Comparison of ENCODE assay signal across 8 mouse cellular contexts in genomic region chr1:121527600-121528398, GRCm38 (mm10). TPM values are rescaled to one million over a fixed set of nuclear protein-coding genes. Genes with fewer than 3 reads are reported as not detected.
DNase-seq lines count a peak whose midpoint lies in the region; ATAC-seq and TF ChIP-seq lines count a peak whose summit lies in the region.
"Had no signal": no experiment of that assay in that cellular context is flagged by ENCODE, and none has a peak within 500 bp of the region (broad histone marks: within the 10 kb centered on the region; RNA-seq: fewer than 3 reads in every experiment).

No protein-coding gene starts in this region.

- 7% methylated on average over 55 of the region's 55 CpGs for WGBS in lung, embryonic 16.5 days
- WGBS in neural tube, embryonic 13.5 days, result 17% methylated on average over 55 of the region's 55 CpGs

- no peak for TF ChIP-seq POLR2A in embryonic fibroblast, embryonic 13.5 days (IDR thresholded peaks at IDR 0.05; ENCODE audit: low read depth, low read length)

- no peak for TF ChIP-seq CTCF in embryonic fibroblast, embryonic 13.5 days (IDR thresholded peaks at IDR 0.05; ENCODE audit: borderline replicate concordance, insufficient read depth, low read length)

- H3K27me3 ChIP-seq in lung, embryonic 16.5 days (ENCODE audit: control insufficient read depth, insufficient read depth, low read depth, low read length), result peaks cover 14% of the 10 kb centered on the region
- H3K27me3 ChIP-seq in neural tube, embryonic 13.5 days, result peaks cover 38% of the 10 kb centered on the region

- H3K9ac ChIP-seq in lung, embryonic 16.5 days (ENCODE audit: low read length), result no peak overlapping the region
- 0 out of 2 replicates have a peak overlapping the region, but pooled peaks have one; percentile 34 for H3K9ac ChIP-seq in neural tube, embryonic 13.5 days

- peak overlapping the region; percentile 53 for H3K4me2 ChIP-seq in lung, embryonic 16.5 days (ENCODE audit: low read depth, low read length)
- peak overlapping the region; percentile 57 for H3K4me2 ChIP-seq in neural tube, embryonic 13.5 days

- H3K27ac ChIP-seq in lung, embryonic 16.5 days (ENCODE audit: low read length), result no peak overlapping the region
- H3K27ac ChIP-seq in embryonic fibroblast, embryonic 13.5 days (ENCODE audit: insufficient read depth, low read length), result no peak overlapping the region
- H3K27ac ChIP-seq in neural tube, embryonic 13.5 days (replicated peaks), result no peak overlapping the region

- H3K4me3 ChIP-seq in lung, embryonic 16.5 days (ENCODE audit: low read length), result peak overlapping the region; percentile 28
- H3K4me3 ChIP-seq in embryonic fibroblast, embryonic 13.5 days (ENCODE audit: insufficient read depth, low read length), result peak overlapping the region; percentile 28
- H3K4me3 ChIP-seq in neural tube, embryonic 13.5 days, result peak overlapping the region; percentile 30
- H3K4me3 ChIP-seq: myocyte had no signal

- H3K9me3 ChIP-seq in lung, embryonic 16.5 days (ENCODE audit: control insufficient read depth, low read length), result no peaks in the 10 kb centered on the region
- H3K9me3 ChIP-seq in neural tube, embryonic 13.5 days, result no peaks in the 10 kb centered on the region

- no peaks in the 10 kb centered on the region for H3K36me3 ChIP-seq in lung, embryonic 16.5 days (ENCODE audit: control insufficient read depth, insufficient read depth, low read length)
- no peaks in the 10 kb centered on the region for H3K36me3 ChIP-seq in neural tube, embryonic 13.5 days

- intact Hi-C loops in left cerebral cortex, postnatal 36 days (cut with DNase I), result no loop called here

- no peak for DNase-seq in lung, postnatal 10 days
- peak; percentile 17 to 31 for DNase-seq in left cerebral cortex, postnatal 36 days (ENCODE audit: low spot score in 2 of 2)
- DNase-seq in cerebellum, adult 18-20 months, result no peak
- DNase-seq in lung, postnatal 25 days (ENCODE audit: low spot score), result no peak

- peaks cover 8% of the 10 kb centered on the region for H3K4me1 ChIP-seq in lung, embryonic 16.5 days (replicated peaks; ENCODE audit: control insufficient read depth, insufficient read depth, low read length)
- peaks cover 7% of the 10 kb centered on the region; the same call in 1 of the 2 replicates for H3K4me1 ChIP-seq in embryonic fibroblast, embryonic 13.5 days (ENCODE audit: control insufficient read depth, insufficient read depth, low read length)
- peaks cover 16% of the 10 kb centered on the region for H3K4me1 ChIP-seq in neural tube, embryonic 13.5 days (replicated peaks)

- peak; percentile 34; the same call in 1 of the 2 replicates for ATAC-seq in lung, embryonic 16.5 days (ENCODE audit: low read depth)
- peak; percentile 45 for ATAC-seq in neural tube, embryonic 13.5 days (ENCODE audit: low read depth)

RNA-seq across cellular contexts. Expression of gene Htr5b, which starts 0.5 kb away (rescaled TPM):
- polyA plus RNA-seq in lung, embryonic 16.5 days (2015; fragmentation: Nextera tagmentation; extraction: Ambion mirVana), result not detected in 2 replicates
- polyA plus RNA-seq in embryonic fibroblast, embryonic 13.5 days (2011; ENCODE audit: insufficient read length, low read depth, missing spikeins), result not detected in 2 replicates
- 1 to 10 TPM; 1.4 to 2.9 TPM for total RNA-seq in left cerebral cortex, postnatal 36 days (2021)
- polyA plus RNA-seq in neural tube, embryonic 13.5 days (2015; fragmentation: Nextera tagmentation; extraction: Ambion mirVana), result 0.13 and 0.50 TPM in 2 replicates
- polyA plus RNA-seq: myocyte had no signal

RNA-seq across cellular contexts. Expression of gene Ddx18, which starts 40.0 kb away (rescaled TPM):
- 44.9 and 52.5 TPM in 2 replicates for polyA plus RNA-seq in lung, embryonic 16.5 days (2015; fragmentation: Nextera tagmentation; extraction: Ambion mirVana)
- 57.0 and 69.4 TPM in 2 replicates for polyA plus RNA-seq in embryonic fibroblast, embryonic 13.5 days (2011; ENCODE audit: insufficient read length, low read depth, missing spikeins)
- total RNA-seq in left cerebral cortex, postnatal 36 days (2021), result 10 to 100 TPM; 24.0 to 27.5 TPM
- polyA plus RNA-seq in neural tube, embryonic 13.5 days (2015; fragmentation: Nextera tagmentation; extraction: Ambion mirVana), result 37.4 and 42.5 TPM in 2 replicates

Comparison
In these comparisons a context has a peak if more than half of its experiments do, and no peak if none do; other contexts are left out.
1. DNase-seq: peak in left cerebral cortex, postnatal 36 days (2 of 2); none in lung, postnatal 10 days (single experiment), cerebellum, adult 18-20 months (0 of 2) and lung, postnatal 25 days (single experiment).
2. Peak in every context shown above with its lines, with median percentiles within 50 percentile points of each other: H3K4me3 ChIP-seq.